Mouse (Mus musculus) right cerebral cortex, adult 2 months (tissue): Measurements from ENCODE around the gene Plcl2.
"Not testable (repeated sequence)": the region's sequence is repeated elsewhere in the genome, so short reads cannot be mapped to it uniquely, and the experiment has no call there.

Source experiments
- DNase-seq, 2 experiments: peaks; one replicate each; pipeline ENCODE4 v3.0.0; 2021 to 2022; ENCODE audit warnings: low spot score in 2 of 2

The Plcl2 gene

DNA sequence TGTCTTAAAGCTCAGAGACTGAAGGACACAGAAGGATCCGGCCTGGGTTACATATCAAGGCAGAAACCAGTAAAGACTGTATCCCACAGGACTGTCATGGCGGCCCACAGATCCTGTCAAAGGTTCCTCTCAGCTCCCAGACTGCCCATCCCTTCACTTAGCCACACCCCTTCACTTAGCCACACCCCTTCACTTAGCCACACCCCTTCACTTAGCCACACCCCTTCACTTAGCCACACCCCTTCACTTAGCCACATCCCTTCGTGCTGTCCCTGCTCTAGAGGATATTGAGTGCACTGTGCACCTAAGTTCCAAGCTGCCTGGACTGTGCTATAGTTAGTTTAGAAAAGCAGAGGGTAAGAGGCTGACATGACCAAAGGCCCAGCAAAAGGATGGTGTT, 118.5 kb downstream of the Plcl2 start:
- no peak for DNase-seq

DNA sequence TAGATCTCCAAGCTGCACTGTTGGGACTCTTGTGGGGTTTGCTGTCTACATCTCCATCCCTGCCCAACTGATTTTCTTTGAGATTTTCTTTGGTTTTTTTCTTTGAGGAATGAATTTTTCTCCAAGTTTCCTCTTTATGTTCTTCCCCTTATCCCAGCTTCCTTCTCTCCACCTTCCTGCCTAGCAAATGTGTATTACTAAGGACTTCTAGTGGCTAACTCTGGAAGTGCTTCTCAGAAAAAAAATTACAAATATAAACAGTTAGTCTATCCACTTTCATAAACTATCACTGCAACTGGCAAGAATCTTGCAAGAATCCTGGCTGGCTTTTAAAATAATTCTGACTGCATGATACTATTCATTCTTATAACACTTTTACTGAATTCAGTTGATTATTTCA, 119.5 kb downstream of the Plcl2 start:
- no peak for DNase-seq

DNA sequence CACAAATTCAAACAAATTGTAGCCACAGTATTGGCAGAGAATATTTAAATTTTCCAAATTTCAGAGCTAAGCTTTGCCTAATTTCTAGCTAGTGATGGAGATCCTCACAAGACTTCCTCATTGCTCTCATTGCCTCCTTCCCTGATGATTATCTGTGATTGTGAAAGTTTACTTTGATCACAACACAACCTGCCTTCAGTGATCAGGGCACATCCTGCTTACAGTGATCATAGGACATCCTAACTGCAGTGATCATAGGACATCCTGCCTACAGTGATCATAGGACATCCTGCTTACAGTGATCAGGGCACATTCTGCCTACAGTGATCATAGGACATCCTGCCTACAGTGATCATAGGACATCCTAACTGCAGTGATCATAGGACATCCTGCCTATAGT, 121.8 kb downstream of the Plcl2 start:
- not testable (repeated sequence) for DNase-seq

DNA sequence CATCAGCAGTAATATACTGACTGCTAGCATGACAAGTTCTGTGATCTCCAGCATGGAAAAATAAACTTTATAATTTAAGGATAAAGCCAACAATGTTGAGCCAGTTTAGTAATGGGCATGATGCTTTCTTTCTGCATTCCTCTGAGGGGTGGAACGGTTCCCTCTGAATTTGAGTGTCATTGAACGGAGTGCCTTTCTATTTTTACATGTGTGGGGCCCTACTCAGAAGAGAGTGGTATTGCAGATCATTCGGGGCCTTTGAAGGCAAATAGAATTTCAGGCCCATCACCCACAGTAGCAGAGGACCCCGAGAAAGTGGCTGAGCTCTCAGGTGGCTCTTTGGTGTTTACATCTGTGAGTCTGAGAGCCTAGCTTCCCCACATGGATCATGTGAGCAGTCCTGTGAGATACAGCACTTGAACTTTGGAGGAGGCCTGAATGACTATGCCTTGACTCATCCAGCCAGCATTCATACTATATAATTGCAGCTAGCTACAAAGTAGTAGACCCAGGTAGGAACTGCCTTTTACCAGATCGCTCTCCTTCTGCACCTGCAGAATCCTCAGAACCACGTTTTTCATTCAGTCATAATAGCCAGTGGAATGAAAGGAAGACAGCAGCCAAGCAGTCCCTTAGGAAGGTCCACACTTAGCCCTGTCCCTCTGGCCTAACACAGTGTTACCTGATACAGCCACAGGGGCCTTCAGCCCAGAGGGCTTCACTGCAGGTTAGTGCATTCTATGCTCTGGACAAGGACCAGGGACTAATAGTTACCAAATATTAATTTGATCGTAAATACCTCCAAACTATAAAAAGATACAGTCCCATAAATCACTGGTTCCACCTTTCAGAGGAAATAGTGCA, 125.0 kb downstream of the Plcl2 start:
- no peak for DNase-seq

DNA sequence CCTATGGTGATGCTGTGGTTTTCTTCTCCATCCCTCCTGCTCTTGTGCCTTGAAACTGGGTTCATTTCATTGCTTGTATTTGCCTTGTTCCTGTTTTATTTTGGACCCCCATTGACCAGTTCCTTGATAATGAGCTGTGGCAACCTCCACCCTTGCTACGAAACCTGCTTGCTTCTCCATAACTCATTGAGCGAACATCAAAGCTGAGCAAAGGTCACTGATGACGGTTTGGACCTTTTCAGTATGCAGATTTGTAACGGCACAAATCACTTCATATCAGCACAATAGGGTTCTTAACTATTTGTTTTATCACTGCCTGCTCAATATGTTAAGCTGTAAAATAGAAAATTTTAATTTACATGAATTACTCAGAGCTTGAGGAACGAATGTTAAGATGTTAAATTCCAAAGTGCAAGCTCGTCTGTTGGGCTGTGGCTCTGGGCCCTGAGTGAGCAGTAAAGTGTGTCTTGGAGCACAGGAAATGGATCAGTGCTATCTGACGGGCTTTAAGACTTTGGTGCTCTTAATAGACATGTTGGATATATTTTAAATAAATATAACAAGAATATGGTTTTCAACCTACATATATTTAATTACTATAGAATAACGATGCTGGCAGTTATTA, 126.9 kb downstream of the Plcl2 start:
- no peak for DNase-seq

DNA sequence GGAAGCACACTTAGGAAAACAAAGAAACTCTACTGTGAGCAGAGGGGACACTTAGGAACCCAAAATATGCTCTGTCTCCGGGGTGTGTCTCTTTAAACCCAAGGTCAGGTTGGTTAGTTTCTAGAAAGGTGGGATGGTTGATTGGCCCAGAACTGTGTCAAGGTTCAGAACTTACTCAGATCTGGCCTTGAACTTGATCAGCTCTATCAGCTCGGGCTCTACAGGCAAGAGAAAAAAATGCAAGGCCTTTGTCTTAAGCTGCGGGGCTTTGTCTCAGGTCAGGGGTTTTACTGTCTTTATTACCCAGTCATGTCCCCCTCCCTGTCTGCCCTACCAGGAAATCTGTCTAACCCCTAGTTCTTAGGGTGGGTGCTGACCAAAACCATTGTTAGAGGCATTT, 129.6 kb downstream of the Plcl2 start:
- DNase-seq, result no peak

DNA sequence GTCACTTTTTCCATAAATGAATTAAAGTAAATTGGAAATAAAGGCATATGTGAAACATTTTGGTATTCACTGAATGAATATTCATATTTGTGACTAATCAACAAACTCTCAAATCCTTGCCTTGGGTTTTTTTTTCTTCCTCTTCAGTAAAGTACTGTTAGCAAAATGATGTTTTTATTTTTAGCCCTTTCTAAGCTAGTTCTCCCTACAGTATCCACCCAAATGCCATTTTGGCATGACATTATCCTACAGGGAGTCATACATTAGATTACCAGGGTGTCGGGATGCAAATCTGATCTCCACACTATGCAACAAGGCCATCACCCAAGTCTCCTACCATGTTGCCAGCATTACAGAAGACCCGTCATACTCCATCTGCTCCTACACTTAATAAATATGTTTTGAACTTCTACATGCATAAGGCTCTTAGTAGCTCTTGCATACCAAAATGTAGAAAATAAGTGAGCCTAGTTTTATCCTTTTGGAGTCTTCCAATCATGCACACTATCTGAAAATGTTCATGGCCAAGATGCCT, 131.9 kb downstream of the Plcl2 start:
- no peak for DNase-seq

DNA sequence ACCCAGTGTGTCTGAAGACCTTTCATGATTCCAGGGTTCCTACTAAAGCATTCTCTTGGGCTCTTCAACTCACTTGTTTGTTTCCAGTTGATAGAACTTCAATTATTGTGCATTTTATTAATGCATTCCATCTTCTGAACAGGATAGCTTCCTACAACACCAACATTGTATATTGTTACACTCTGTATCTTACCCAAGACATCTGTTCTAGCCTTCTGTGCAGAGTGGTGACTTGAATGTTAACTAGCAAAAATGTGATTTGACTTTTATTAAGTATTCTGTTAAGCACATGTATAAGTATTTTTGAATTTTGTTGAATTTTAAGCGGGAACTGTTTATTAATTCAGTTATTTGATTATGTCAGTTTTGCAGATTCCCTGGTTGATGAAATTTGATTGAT, 132.7 kb downstream of the Plcl2 start:
- DNase-seq, result no peak

DNA sequence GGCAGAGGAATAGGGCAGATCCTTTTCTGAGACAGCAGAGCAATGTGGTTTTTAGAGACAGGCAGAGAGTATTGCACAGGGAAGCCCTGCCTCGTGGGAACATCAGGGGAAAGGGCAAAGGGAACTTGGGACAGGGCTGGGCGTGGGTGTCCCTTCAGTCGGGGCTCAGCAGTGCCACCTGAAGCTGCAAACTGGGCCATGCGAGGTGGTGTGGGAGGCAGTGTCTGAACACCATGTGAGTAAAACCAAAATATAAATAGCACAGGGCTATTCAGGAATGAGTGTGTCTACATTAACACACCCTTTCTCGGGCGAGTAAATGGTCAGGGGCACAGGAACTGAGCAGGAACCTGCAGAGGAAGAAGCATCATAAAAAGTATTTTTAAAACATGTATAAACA, 134.2 kb downstream of the Plcl2 start:
- DNase-seq, result peak in 1 of 2 experiments; percentile 64

DNA sequence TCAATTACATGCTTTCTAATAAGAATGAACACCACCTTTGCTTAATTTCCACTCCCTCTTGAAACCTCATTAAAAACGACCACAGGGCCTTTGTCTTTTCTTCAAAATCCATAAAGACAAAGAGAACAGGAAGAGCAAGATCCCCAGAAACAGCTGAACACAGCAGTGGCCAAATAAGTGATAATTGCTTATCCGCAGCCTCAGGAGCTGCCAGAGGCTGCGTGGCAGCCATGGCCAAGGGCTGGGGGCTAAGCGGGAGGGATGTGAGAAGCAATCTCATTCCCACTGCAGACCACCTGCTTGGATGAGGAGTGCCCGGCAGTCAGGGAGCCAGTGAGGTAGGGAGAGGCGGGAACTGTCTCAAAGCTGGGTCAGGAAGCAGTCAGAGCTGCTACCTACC, 134.8 kb downstream of the Plcl2 start:
- no peak for DNase-seq

DNA sequence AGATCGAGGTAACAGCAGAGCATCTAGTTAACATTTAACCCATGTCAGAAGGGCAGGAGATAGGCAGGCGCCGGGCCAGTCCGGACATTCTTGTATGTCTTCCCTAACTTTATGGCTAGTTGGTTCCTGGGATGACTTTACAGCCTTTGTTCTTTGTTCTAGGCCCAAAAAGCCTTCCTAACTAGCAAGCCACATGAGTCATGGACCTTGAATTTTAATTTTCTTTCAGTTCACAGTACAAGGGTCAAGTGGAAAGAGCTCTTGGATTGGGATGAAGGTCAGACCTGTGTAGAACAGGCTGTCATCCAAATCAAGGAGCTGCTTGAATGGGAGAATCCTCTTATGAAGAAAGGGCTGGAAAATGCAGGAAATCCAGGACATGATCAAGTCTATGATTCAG, 138.9 kb downstream of the Plcl2 start:
- not testable (repeated sequence) for DNase-seq

DNA sequence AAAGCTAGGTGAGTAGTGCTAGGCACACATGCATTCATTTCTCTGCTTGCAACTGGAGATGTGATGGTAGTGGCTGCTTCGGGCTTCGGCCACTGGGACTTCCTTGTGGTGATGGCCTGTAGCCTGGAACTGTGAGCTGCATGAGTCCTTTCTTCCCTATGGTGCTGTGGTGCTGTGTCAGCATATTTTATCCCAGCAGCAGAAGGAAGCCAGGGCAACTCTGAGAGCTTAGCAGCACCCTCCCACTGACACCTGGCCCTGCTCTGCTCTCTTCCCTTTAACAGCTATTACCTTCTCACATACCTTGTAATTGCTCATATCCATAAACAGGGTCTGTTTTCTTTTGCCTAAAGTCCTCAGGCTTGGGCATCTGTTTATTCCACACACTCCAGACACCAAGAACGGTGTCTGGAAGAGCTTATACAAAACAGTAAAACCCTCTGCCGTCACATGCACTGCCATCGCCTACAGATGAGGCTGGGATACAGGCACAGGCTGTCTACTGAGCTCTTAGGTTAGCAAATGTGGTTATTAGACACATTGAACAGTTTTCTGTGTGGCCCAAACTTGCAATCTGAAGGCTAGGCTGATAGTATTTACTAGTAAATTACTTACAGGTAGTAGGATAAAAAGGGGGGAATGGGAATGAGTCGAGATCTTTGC, 139.7 kb downstream of the Plcl2 start:
- no peak for DNase-seq

DNA sequence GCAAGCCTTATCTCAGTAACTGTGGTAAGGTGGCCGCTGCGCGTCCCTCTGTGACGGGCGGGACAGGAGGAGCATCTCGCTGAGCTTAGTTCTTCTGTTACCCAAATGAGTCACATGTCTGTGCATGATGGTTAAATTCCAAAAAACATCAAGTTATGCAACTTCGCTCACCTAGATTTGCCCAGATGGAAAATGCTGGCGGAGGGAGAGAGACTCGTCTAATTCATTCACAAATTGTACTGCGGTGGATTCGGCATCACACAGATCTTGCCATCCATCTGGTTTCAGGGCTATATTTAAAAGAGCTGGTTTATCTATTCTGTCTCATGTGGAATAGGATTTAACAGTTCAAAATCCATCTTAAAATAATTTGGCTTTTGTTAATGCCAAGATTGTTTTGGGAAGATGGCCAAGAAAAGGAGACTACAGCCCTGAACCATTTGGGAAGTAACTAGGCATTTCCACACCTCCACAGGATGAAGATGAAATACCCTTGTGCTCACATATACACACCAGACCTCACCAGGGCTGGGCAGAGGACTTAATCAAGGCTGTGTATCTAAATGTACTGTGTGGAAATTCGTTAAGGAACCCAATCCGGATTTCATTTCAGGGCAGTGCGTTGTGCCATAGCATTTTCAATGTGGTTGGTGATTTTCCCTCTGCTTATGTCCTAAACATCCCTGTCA, 141.5 kb downstream of the Plcl2 start:
- peak; percentile 76 to 77 for DNase-seq

DNA sequence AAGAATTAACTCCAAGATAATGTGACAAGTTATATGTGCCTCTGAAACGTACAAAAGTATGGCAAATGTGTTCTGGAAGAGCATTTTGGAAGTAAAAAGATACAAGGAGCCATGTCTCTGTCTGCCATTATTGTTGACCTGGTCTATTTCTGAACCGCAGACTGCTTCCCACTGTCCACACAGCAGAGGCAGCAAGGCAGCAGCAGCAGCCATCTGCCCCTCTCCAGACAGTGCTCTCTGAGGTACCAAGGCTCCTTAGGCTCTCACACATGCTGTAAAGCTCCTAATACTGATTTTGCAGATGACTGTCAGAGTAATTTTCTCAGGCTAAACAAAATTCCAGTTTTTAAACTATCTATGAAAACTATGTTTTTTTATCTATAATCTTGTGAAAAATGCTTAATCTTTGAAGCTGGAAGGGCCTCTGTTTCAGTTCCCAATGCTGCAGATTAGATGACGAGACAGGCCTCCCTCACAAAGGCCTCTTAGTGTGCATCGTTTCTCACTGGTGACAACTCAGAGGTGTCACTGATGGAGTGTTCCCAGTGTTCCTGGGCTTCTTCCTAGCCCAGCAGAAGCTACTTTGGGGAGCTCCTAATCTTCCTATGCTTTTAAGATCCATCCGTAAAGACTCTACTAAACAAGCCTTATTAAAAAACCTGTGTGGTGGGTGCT, 145.7 kb downstream of the Plcl2 start:
- no peak for DNase-seq

DNA sequence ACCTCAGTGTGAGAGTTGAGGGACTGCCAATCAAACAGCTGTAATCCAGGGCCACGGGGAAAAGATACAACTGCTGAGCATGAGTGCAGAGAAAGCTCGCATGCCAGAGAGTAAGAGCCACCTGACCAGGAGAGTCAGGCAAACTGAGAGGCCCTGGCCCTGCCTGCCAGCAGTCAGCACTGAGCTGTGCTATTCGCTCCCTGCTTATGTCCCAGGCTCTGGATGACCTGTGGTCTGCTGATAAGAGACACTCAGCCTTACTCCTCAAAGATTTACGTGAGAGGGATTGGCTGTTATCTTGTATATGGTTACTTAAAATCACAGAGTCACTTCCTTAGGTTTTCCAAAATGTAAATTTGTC, 146.2 kb downstream of the Plcl2 start:
- no peak for DNase-seq

DNA sequence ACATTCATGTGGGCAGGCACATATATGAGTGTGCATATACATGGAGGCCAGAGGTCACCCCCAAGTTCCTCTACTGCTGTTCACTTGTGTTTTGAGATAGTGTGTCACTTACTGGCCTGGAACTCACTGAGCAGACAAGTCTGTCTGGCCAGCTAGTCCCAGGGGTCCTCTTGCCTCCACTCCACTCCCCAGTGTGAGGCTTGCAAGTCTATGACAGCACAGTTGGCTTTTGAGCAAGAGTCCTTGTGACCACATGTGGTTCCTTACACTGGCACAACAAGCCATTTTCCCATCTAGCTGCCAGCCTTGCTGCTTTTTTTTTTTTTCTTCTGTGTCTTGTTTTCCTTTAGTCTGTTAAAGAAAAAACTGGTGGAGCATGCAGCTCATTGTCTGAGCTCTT, 148.1 kb downstream of the Plcl2 start:
- no peak for DNase-seq

DNA sequence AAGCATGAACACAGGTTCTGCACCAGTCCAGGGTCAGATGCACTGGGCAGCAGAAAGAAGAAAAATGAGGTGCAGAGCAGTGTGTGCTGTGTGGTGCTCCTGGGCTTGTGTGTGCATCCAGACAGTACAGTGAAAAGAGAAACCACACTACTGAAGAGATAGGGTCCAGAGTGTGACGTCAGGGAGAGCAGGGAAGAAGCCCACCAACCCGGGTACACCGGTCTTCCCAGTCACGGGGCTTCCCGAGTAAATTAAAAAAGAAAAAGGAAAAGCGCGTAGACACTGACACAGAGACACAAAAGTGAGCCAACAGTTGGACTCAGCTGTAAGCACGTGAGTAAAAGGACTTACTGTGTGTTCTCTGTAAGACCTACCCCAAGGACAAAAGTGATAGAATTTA, 149.7 kb downstream of the Plcl2 start:
- DNase-seq, result no peak

DNA sequence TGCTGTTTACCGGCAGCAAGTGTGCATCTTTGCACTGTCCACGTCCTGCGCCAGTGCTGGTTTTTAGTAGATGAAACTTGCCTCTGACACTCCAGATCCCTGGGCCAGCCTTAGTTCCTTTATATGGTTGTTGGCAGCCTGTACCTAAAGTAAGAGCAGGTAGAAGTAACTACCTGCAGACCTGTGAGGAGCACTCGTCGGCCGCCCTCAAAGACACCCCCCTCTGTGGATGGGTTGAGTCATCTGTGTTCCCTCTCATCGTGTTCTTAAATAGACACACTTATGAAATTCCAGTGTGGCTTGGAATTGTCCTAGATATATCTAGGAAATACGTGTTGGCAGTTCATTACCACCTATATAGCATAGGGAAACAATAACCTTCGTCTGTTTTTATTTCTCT, 158.4 kb downstream of the Plcl2 start:
- no peak for DNase-seq

DNA sequence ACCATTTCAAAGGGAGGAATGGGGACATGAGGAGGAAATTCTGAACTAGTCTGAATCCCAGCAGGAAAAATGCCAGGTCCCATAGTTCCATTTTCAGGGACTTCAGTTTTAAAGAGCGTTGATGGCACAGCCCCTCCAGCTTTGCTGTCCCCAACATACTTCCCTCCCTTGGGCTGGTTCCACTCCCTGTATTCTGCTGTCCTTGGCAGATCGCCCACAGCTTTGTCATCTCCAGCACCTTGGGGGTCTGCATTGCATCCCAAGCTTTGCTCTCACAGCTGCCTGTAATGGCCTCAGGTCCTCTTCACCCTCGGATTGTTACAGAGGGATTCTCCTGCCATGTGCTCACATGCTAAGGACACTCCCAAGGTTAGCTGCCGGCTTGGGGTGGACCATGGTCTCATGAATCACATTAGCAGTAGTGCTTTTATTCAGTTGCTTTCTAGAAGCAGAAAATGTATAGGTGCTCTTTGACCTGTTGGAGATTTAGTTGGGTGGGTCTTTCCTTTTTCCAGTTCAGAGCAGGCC, 159.5 kb downstream of the Plcl2 start:
- no peak for DNase-seq

DNA sequence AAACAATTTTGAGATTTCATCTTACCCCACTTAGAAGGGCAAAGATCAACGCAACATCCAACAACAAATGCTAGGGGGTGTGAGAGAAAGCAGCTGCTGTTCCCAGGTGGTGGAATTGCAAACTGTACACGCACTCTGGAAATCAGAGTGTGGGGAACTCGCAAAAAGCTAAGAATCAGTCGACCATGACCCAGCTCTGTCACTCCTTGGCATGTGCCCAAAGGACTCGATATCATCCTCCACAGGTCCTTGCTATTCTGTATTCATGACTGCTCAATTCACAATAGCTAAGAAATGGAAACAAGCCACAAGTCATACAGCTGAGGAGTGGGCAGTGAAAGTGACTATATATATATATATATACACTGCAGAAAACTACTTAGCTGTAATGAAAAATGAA, 162.2 kb downstream of the Plcl2 start:
- DNase-seq, result no peak

DNA sequence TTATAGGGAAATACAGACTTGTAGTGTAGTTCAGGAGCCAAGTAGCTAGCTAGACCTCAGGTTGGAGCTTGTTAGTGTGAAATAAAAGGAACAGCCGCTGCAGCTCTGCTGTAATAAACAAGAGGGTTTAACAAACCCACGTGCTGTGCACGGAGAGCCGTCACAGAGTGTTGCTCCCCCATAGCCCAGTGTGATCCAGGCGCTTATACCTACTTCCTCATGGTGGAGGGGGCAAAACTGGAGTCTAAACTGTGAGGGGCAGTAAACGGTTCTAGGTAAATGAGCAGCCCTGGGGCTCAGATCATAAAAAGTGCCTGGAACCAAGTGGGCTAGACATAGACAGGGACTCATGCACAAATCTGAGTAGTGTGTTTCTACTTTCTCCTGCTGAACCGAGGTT, 165.4 kb downstream of the Plcl2 start:
- no peak for DNase-seq
